Mouse (Mus musculus) erythroblast, embryonic 14.5 days (primary cell): ENCODE data around the gene Nav2.

ENCODE experiments used
- GATA1 ChIP-seq: IDR thresholded peaks from 2 replicates; pipeline ENCODE4 v1.6.1; 2012; ENCODE audit warnings: low read length, inconsistent platforms, mixed read lengths
- TAL1 ChIP-seq: IDR thresholded peaks from 3 replicates; pipeline ENCODE4 v1.6.1; 2012; ENCODE audit warnings: low read length, inconsistent platforms, mixed read lengths

DNA sequence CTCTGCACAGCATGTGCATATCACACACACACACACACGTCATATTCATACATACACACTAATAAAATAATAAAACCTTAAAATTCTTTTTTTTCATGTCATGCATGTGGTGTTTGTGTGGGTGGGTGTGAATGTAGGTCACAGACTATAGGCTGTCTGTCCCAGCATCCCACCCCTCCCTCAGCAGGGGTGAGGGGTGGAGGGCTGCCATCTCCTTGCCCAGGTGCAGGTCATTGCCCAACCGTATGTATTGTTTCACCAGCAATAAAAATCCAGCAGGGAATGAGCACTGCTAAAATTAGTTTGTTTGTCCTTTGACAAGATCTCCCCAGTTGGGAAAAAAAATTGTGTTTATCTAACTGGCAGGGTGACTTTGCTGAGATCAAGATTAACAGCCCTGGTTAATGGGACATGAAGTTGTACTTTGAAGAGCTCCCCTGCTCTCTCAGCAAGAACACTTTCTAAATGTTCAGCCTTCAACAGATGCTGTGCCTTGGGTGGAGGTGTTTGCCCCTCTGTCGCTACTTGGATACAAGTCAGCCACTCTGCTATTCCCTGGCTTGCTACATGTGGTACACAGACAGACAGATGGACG is 580.1 kb downstream of the Nav2 start:
- TF ChIP-seq GATA1 (no peak), TAL1 (no peak)
